Mouse (Mus musculus): ENCODE measurements around the gene Creb3l1.
A peak's percentile ranks its signal among the peaks of the same experiment; 100 is the strongest.

Creb3l1 gene

GRCm38 (mm10) chr2:91996006-91996405 lies 28.3 kb downstream of the Creb3l1 start:
- DNase-seq, result no peak

GRCm38 (mm10) chr2:91993409-91993808 lies 30.9 kb downstream of the Creb3l1 start:
- no peak for DNase-seq

GRCm38 (mm10) chr2:91989750-91990149 lies 34.6 kb downstream of the Creb3l1 start:
- no peak for DNase-seq

DNA sequence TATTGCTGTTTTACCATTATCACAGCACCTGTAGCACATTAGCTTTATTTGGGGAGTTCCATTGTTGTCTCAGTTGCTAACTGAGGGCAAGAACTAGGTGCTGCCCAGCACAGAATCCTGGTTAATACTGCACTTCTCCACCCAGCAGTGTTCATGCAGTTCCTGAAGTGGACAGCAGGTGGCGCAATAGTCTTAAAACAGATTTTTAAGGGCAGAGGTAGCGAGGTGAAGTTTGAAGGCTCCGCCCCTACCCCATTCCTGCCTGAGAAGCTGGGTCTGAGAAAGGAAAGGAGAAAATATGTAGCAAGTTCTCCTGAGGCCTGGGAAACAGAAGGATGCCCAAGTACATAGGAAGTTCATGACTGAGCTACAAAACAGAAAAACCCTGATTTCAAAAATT lies 36.8 kb downstream of the Creb3l1 start:
- DNase-seq, result peak; percentile 62

- no peak for DNase-seq
Measured at GRCm38 (mm10) chr2:91986071-91986470, 38.2 kb downstream of the Creb3l1 start.

DNA sequence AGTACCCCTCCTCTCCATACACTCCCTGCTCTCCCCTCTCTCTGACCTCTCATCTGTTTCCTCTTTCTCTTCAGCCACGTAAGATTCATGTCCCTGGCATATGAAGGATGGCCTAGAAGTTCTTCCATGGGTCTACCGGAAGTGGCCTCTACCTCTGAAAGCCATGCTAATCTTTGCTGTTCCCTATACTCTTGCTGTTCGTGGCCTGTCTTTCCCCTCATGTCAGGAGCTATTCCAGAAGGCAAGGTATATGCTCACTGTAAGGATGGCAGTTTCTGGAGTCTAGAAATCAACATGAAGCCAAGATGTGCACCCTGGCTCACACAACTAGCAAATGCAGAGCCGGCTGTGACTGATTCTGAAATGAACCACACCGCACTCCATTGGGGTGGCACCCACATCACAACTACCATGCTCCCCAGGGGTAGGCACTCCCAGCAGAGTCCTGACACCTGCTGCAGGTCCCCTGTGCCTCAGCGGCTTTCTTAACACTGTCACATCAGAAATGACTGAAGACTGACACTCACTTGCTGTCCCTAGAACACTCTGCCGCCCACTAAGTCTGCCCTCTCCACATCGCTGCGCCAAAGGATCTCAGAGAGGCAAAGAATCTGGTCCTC lies 39.3 kb downstream of the Creb3l1 start:
- DNase-seq, result no peak

GRCm38 (mm10) chr2:91984439-91984838 lies 39.9 kb downstream of the Creb3l1 start:
- DNase-seq, result peak; percentile 65

DNA sequence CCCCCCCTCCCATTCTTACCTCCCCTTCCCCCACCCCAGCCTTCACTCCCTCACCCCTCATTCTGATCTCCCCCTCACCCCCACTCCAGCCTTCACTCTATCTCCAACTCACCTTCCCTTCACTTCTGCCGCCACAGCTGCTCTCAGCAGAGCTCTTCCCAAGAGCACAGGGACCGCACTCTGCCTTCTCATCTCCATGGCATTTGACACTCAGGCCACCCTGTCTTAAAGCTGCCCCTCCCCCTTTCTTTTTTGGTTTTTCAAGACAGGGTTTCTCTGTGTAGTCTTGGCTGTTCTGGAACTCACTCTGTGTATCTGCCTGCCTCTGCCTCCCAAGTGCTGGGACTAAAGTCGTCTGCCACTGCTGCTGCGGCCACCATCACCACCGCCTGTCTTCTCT lies 43.5 kb downstream of the Creb3l1 start:
- DNase-seq, result no peak

- DNase-seq, result no peak
Measured at GRCm38 (mm10) chr2:91980245-91980644, 44.1 kb downstream of the Creb3l1 start.

DNA sequence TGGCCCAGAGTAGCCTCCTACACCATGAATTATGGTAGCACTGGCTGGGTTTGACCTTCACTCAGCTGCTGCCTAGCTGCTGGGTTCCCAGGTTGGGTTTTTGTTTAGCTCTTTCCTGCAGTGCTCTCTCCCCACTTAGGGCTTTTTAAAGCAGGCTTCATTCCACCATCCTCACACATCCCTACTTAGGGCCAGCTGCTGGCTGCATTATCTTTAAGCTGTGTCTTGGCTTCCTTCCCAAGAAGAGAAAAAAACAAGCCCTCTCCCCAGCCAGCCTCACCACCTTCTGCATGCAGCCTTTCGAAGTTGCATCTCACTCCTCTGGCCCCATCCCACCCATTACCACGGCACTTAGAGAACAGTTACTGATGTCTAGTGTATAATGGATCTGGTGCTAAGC lies 45.8 kb downstream of the Creb3l1 start:
- DNase-seq, result no peak

DNA sequence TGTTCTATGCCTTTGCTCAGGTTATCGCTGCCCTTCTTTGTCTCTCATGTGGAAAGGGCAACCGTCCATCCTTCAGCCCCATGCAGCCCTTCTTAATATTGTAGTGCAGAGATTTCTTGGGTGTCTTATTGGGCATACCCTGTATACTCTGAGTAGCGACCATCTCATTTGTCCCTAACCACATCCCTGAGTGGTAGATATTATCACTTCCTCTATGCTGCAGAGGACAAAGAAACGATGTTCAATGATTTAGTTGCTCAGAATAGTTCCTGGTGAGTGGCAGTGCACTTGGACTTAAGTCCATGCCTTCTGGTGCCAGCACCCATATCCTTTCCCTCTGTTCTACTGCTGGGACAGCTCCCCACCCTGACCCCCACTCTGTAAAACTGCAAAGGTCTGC lies 46.3 kb downstream of the Creb3l1 start:
- DNase-seq, result no peak

DNA sequence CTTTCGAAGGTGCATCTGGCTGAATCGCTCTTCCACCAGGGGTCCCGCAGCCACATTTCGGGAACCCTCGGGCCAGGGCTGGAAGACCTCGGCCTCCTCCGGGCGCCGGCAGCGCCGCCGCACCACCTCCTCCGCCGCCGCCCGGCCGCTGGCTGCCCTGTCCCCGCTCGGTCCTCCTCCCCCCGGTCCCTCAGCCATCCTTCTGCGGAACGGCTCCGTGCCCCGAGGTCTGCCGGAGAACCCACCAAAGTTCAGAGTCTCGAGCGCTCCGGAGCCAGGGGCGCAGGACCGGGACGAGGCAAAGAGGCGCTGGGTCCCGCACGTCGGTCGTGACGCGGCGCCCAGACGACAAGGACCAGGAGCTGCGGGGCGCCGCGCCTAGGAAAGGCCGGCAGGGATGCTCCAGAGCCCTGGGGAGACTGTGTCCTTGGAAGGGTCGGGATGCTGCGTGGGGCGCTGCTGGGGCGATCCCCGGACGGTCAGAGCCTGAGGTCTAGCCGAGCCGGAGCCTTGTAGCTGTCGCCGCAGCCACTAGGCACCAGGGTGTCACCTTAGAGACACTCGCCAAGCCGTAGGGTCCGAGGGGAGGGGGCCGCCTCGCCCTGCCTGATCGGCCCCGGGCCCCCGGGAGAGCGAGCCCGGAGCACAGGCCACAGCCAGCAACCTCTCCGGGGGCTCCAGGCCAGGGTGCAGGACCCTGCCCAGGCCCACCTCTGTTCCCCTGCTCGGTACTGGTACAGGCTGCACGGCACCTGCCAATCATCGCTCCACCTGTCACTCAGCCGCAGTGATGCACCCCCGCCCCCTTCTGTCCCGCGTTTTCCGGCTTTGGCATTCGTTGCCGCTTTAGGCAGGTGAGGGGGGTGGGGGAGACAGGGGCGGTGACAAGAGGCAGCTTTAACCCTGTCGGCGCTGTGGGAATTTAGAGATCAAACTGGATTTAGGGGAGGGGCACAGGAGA lies 48.4 kb downstream of the Creb3l1 start, which contains the start of gene Dgkz:
TSS of gene Dgkz (minus strand) at position 284 of the 961 bp plus-strand sequence.
- DNase-seq, result no peak

GRCm38 (mm10) chr2:91973416-91974135 lies 50.7 kb downstream of the Creb3l1 start:
- no peak for DNase-seq

DNA sequence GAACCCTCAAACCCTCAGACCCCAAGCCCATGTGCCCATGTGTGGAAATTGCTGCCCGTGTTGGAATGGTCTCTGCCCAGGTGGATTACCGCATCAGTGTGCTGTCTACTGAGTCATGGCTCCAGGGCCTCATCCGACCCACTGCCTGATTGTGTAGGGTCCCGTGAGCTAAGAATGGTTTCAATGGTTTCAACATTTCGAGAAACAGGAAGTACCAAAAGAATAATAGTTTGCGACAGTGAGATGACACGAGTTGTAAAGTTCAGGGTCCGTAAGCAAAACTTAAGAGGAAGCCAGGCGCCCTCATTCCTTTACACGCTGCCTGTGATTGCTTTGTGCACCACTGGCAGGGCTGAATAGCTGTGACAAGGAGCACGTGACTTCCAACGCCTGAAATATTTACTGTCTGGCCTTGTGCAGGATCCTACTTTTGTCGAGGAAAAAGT lies 52.2 kb downstream of the Creb3l1 start:
- no peak for DNase-seq

DNA sequence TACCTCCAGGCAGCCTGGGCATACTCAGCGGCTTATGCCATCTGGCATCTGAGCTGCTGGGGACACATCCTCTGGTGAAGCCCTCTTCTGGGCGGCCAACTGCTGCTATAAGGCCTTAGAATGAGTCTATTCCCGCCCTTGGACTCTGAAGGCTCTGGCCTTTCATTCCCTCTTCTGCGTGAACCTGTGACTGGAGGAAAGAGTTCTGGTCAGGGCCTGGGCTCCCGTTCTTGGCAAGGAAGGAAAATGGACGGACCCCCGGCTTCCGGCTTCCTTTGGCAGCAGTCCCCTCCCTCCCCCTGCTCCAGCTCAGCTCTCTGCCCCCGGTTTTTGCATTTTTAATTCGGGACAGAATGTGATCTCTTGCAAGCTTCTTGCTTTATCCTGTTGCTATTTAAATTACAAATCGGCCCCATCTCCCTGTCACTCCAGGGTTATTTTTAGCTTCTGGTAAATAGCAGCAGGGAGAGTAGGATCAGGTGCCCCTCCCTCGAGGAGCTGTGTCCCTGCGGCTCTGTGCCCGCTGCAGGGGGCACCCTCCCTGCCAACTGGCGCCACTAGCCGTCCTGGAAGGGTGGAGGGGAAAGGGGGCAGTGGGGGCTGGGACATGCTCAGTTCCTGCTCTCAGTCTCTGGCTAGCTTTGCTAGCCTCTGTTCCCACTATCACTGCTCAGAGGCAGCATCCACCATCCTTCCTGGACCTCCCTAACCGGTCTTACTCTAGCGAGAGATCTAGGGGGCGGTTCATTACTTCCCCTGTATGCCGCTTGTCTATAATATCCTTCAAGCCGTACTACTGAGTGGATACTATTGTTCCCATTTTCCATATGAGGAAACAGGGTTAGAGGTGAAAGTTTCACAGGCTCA lies 52.8 kb downstream of the Creb3l1 start:
- peak; percentile 82 for DNase-seq

GRCm38 (mm10) chr2:91967962-91968361 lies 56.3 kb downstream of the Creb3l1 start:
- no peak for DNase-seq

GRCm38 (mm10) chr2:91966367-91966766 lies 57.9 kb downstream of the Creb3l1 start:
- no peak for DNase-seq

- peak; percentile 84 for DNase-seq
Measured at GRCm38 (mm10) chr2:91965417-91965816, 58.9 kb downstream of the Creb3l1 start.

- DNase-seq, result no peak
Measured at GRCm38 (mm10) chr2:91964610-91965204, 59.6 kb downstream of the Creb3l1 start.

- peak; percentile 95 for DNase-seq
Measured at GRCm38 (mm10) chr2:91963443-91963932, 60.8 kb downstream of the Creb3l1 start.

DNA sequence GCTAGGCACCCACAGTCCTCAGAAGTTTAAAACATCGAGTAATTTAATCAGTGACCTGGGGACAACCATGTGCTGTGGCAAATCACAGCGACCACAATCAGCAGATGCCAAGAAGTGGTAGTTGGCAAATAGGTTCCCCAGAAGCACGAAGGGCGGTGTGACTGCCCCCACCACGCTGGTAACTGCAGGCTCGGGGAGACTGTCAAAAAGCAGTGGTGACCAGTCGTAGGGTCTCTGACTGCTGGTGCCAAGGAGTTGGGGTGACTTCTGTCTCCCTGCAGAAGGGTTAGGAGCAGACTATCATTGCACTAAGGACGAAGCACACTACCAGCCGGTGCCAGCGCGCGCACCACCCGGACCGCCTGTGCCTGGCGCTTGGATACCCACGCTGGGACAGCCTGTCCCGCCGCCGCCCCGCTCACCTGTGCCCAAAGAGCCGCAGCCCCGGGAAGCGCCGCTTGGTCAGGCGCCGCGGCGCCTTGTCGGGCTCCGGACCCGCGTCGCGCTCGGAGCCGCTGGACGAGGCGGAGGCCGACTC lies 61.4 kb downstream of the Creb3l1 start:
- no peak for DNase-seq

Measured in layer of hippocampus, adult 9-11 months (tissue).